Mouse (Mus musculus) kidney, embryonic 16.5 days (tissue): ENCODE data around the gene Ppip5k1. TPM values are rescaled to one million over a fixed set of nuclear protein-coding genes. Genes with fewer than 3 reads are reported as not detected.

Experiments used
- ATAC-seq: fragments of 200-750 bp; cut with Nextera tagmentation; 2 replicates; pipeline ENCODE4 v1.8.0; 2017; ENCODE audit warnings: moderate TSS enrichment; ENCODE audit not compliant: low FRiP score, low TSS enrichment
- H3K27ac ChIP-seq: fragments of 300-500 bp; sonication (generic); 2 replicates; pipeline ENCODE4 v1.5.1; 2014; ENCODE audit warnings: low read length
- H3K27me3 ChIP-seq: fragments of 300-500 bp; sonication (generic); 2 replicates; pipeline ENCODE4 v1.6.1; 2014; ENCODE audit warnings: low read length, control low read depth, mixed read lengths; ENCODE audit not compliant: insufficient read depth
- H3K36me3 ChIP-seq: fragments of 300-500 bp; sonication (generic); 2 replicates; pipeline ENCODE4 v1.6.1; 2014; ENCODE audit warnings: low read length, control low read depth, mixed read lengths; ENCODE audit not compliant: insufficient read depth
- H3K4me1 ChIP-seq: fragments of 300-500 bp; sonication (generic); 2 replicates; pipeline ENCODE4 v1.6.1; 2014; ENCODE audit warnings: low read length, control low read depth, mixed read lengths; ENCODE audit not compliant: insufficient read depth
- H3K4me2 ChIP-seq: fragments of 300-500 bp; sonication (generic); replicated peaks from 2 replicates; pipeline ENCODE4 v1.6.1; 2014; ENCODE audit warnings: low read depth, low read length
- H3K4me3 ChIP-seq: fragments of 300-500 bp; sonication (generic); 2 replicates; pipeline ENCODE4 v1.5.1; 2014; ENCODE audit warnings: mild to moderate bottlenecking, low read length
- H3K9ac ChIP-seq: fragments of 300-500 bp; sonication (generic); replicated peaks from 2 replicates; pipeline ENCODE4 v1.6.1; 2014; ENCODE audit warnings: low read length
- H3K9me3 ChIP-seq: fragments of 300-500 bp; sonication (generic); 2 replicates; pipeline ENCODE4 v1.6.1; 2016; ENCODE audit warnings: low read length, control low read depth
- WGBS: fragments of 180-500 bp; shearing (Covaris S2); extraction: QIAGEN DNeasy Blood & Tissue Kit; methylation state at CpG from one replicate; pipeline ENCODE4 v1.1.7; 2014; 5-methylcytosine and 5-hydroxymethylcytosine counted together
- polyA plus RNA-seq: library from polyadenylated mRNA; unstranded; fragments of >200 nt; fragmentation: Nextera tagmentation; extraction: Ambion mirVana; gene quantifications from 2 replicates; pipeline ENCODE4 v1.2.1, GENCODE M21; 2015

Gene Ppip5k1
- polyA plus RNA-seq, 1 experiment from 2014 or later = 14.4 TPM

GRCm38 (mm10) chr2:121292316-121293013, 62.7 kb downstream of the Ppip5k1 start:
- Histone ChIP-seq H3K9me3 (no peaks in the 10 kb centered on the region), H3K4me1 (peaks cover 44% of the 10 kb centered on the region), H3K4me2 (no peak overlapping the region), H3K36me3 (no peaks in the 10 kb centered on the region), H3K4me3 (no peak overlapping the region), H3K9ac (no peak overlapping the region), H3K27ac (no peak overlapping the region), H3K27me3 (peaks cover 33% of the 10 kb centered on the region)
- no peak for ATAC-seq
- WGBS = 68% methylated on average over 5 of the region's 5 CpGs

- WGBS = 4% methylated on average over 36 of the region's 36 CpGs
Measured at GRCm38 (mm10) chr2:121289730-121290540, 65.3 kb downstream of the Ppip5k1 start.

GRCm38 (mm10) chr2:121288901-121289729, 66.1 kb downstream of the Ppip5k1 start, which contains the start of gene Map1a:
TSS of gene Map1a (plus strand) at chr2:121289600.
- peak; percentile 97 for ATAC-seq
- Histone ChIP-seq H3K4me1 (peaks cover 11% of the 10 kb centered on the region), H3K4me2 (peak within 1 kb of the TSS; percentile 96), H3K9ac (peak within 1 kb of the TSS; percentile 58), H3K9me3 (no peaks in the 10 kb centered on the region), H3K4me3 (peak within 1 kb of the TSS; percentile 63), H3K36me3 (no peaks in the 10 kb centered on the region), H3K27ac (no peak within 1 kb of the TSS), H3K27me3 (peaks cover 18% of the 10 kb centered on the region)
- WGBS = under 1% methylated on average over 48 of the region's 48 CpGs

More at GRCm38 (mm10) chr2:121289730-121290540, 65.3 kb downstream of the Ppip5k1 start:
- Histone ChIP-seq H3K4me2 (peak overlapping the region; percentile 96), H3K36me3 (no peaks in the 10 kb centered on the region), H3K9ac (peak overlapping the region; percentile 58), H3K4me3 (peak overlapping the region; percentile 63), H3K9me3 (no peaks in the 10 kb centered on the region), H3K27ac (no peak overlapping the region), H3K4me1 (peaks cover 20% of the 10 kb centered on the region), H3K27me3 (peaks cover 18% of the 10 kb centered on the region)
- peak; percentile 46 for ATAC-seq

GRCm38 (mm10) chr2:121287850-121288249, 67.3 kb downstream of the Ppip5k1 start:
- H3K4me2 ChIP-seq = no peak overlapping the region
- no peaks in the 10 kb centered on the region for H3K36me3 ChIP-seq
- H3K4me3 ChIP-seq = no peak overlapping the region
- H3K9me3 ChIP-seq = no peaks in the 10 kb centered on the region
- peaks cover 9% of the 10 kb centered on the region for H3K4me1 ChIP-seq
- peaks cover 18% of the 10 kb centered on the region for H3K27me3 ChIP-seq
- ATAC-seq = no peak
- H3K9ac ChIP-seq = no peak overlapping the region
- H3K27ac ChIP-seq = no peak overlapping the region
- 74% methylated on average over 2 of the region's 2 CpGs for WGBS

- H3K36me3 ChIP-seq = peaks cover 20% of the 10 kb centered on the region
- no peaks in the 10 kb centered on the region for H3K27me3 ChIP-seq
- peak overlapping the region; percentile 29 for H3K9ac ChIP-seq
- H3K4me2 ChIP-seq = peak overlapping the region; percentile 58
- no peaks in the 10 kb centered on the region for H3K9me3 ChIP-seq
- no peak overlapping the region for H3K27ac ChIP-seq
- peak overlapping the region; percentile 96 for H3K4me3 ChIP-seq
- 22% methylated on average over 4 of the region's 4 CpGs for WGBS
- H3K4me1 ChIP-seq = peaks cover 26% of the 10 kb centered on the region
- ATAC-seq = no peak
Measured at GRCm38 (mm10) chr2:121271928-121272516, 83.2 kb downstream of the Ppip5k1 start.

GRCm38 (mm10) chr2:121271236-121271927, 83.8 kb downstream of the Ppip5k1 start, which contains the start of gene Trp53bp1:
TSS of gene Trp53bp1 (minus strand) at chr2:121271407.
- under 1% methylated on average over 37 of the region's 37 CpGs for WGBS
- Histone ChIP-seq H3K9me3 (no peaks in the 10 kb centered on the region), H3K36me3 (peaks cover 20% of the 10 kb centered on the region), H3K9ac (peak within 1 kb of the TSS; percentile 92), H3K27ac (peak within 1 kb of the TSS; percentile 85), H3K4me1 (peaks cover 26% of the 10 kb centered on the region), H3K27me3 (no peaks in the 10 kb centered on the region), H3K4me3 (peak within 1 kb of the TSS; percentile 96), H3K4me2 (peak within 1 kb of the TSS; percentile 58)
- ATAC-seq = peak; percentile 100

- Histone ChIP-seq H3K27ac (peak overlapping the region; percentile 85), H3K9ac (peak overlapping the region; percentile 92), H3K4me1 (peaks cover 26% of the 10 kb centered on the region), H3K4me2 (peak overlapping the region; percentile 58), H3K9me3 (no peaks in the 10 kb centered on the region), H3K36me3 (peaks cover 21% of the 10 kb centered on the region), H3K4me3 (peak overlapping the region; percentile 96), H3K27me3 (no peaks in the 10 kb centered on the region)
- WGBS = under 1% methylated on average over 32 of the region's 35 CpGs
- ATAC-seq = peak; percentile 86
Measured at GRCm38 (mm10) chr2:121270521-121271235, 84.5 kb downstream of the Ppip5k1 start.

GRCm38 (mm10) chr2:121268446-121268845, 86.8 kb downstream of the Ppip5k1 start:
- Histone ChIP-seq H3K36me3 (peaks cover 27% of the 10 kb centered on the region), H3K4me1 (peaks cover 26% of the 10 kb centered on the region)

More at GRCm38 (mm10) chr2:121268446-121268845, 86.8 kb downstream of the Ppip5k1 start:
- H3K27ac ChIP-seq = no peak overlapping the region
- no peaks in the 10 kb centered on the region for H3K9me3 ChIP-seq
- H3K27me3 ChIP-seq = no peaks in the 10 kb centered on the region
- no peak overlapping the region for H3K4me2 ChIP-seq
- no peak overlapping the region for H3K4me3 ChIP-seq
- no peak for ATAC-seq
- WGBS = 71% methylated on average over 8 of the region's 8 CpGs
- no peak overlapping the region for H3K9ac ChIP-seq
